Mouse (Mus musculus) olfactory bulb, adult 2 months (tissue): ENCODE measurements at regions not wholly inside any gene's neighbourhood (a gene's known extent, or its start where the extent isn't known, plus 50 kb on each side); places are given as distances from the start of the nearest gene placed in this dataset.

Source experiments
- CTCF ChIP-seq: fragments of 200-500 bp; IDR thresholded peaks from 2 replicates; pipeline ENCODE4 v1.5.1; 2012; ENCODE audit warnings: low read depth, mild to moderate bottlenecking, low read length, moderate library complexity; ENCODE audit not compliant: insufficient read depth
- POLR2A ChIP-seq: fragments of 200-500 bp; IDR thresholded peaks from 2 replicates; pipeline ENCODE4 v1.6.1; 2012; ENCODE audit warnings: mild to moderate bottlenecking, low read depth, low read length, moderate library complexity; ENCODE audit not compliant: insufficient read depth

GRCm38 (mm10) chr12:16181599-16181998, 364.9 kb upstream of the Trib2 start:
- TF ChIP-seq POLR2A (no peak), CTCF (no peak)
